Mouse (Mus musculus) urinary bladder, postnatal 10 days (tissue): ENCODE results near the gene Mamdc2.

Source experiments
- DNase-seq: peaks from one replicate; pipeline ENCODE4 v3.0.0; 2022; ENCODE audit warnings: low spot score

Mamdc2 gene

GRCm38 (mm10) chr19:23435731-23436130 lies 12.5 kb downstream of the Mamdc2 start:
- no peak for DNase-seq

GRCm38 (mm10) chr19:23434433-23434832 lies 13.8 kb downstream of the Mamdc2 start:
- no peak for DNase-seq

- no peak for DNase-seq
These were observed 30.6 kb downstream of the Mamdc2 start for GRCm38 (mm10) chr19:23417668-23418067.

GRCm38 (mm10) chr19:23410800-23411199 lies 37.4 kb downstream of the Mamdc2 start:
- no peak for DNase-seq

- no peak for DNase-seq
These were observed 37.9 kb downstream of the Mamdc2 start for GRCm38 (mm10) chr19:23410328-23410727.

GRCm38 (mm10) chr19:23401469-23402135 lies 46.6 kb downstream of the Mamdc2 start:
- DNase-seq = no peak

GRCm38 (mm10) chr19:23400485-23400884 lies 47.8 kb downstream of the Mamdc2 start:
- DNase-seq = no peak

GRCm38 (mm10) chr19:23395956-23396355 lies 52.3 kb downstream of the Mamdc2 start:
- DNase-seq = no peak

- DNase-seq = no peak
These were observed 53.6 kb downstream of the Mamdc2 start for GRCm38 (mm10) chr19:23394597-23394996.

- DNase-seq = no peak
These were observed 59.4 kb downstream of the Mamdc2 start for GRCm38 (mm10) chr19:23388862-23389272.

- no peak for DNase-seq
These were observed 60.0 kb downstream of the Mamdc2 start for GRCm38 (mm10) chr19:23388083-23388861.

GRCm38 (mm10) chr19:23382396-23382795 lies 65.8 kb downstream of the Mamdc2 start:
- no peak for DNase-seq

GRCm38 (mm10) chr19:23380968-23381367 lies 67.3 kb downstream of the Mamdc2 start:
- no peak for DNase-seq

- DNase-seq = no peak
These were observed 68.3 kb downstream of the Mamdc2 start for GRCm38 (mm10) chr19:23379752-23380504.

GRCm38 (mm10) chr19:23376536-23377201 lies 71.6 kb downstream of the Mamdc2 start:
- no peak for DNase-seq

GRCm38 (mm10) chr19:23374941-23375656 lies 73.1 kb downstream of the Mamdc2 start:
- DNase-seq = no peak

- no peak for DNase-seq
These were observed 74.5 kb downstream of the Mamdc2 start for GRCm38 (mm10) chr19:23373728-23374127.

GRCm38 (mm10) chr19:23373287-23373686 lies 75.0 kb downstream of the Mamdc2 start:
- no peak for DNase-seq

- no peak for DNase-seq
These were observed 79.0 kb downstream of the Mamdc2 start for GRCm38 (mm10) chr19:23369275-23369674.

- DNase-seq = no peak
These were observed 86.2 kb downstream of the Mamdc2 start for GRCm38 (mm10) chr19:23362006-23362405.

GRCm38 (mm10) chr19:23361124-23361523 lies 87.1 kb downstream of the Mamdc2 start:
- no peak for DNase-seq

- no peak for DNase-seq
These were observed 87.7 kb downstream of the Mamdc2 start for GRCm38 (mm10) chr19:23360536-23360935.
